Mouse (Mus musculus) brain, embryonic 18.5 days (tissue): Measurements from ENCODE around the gene Hpca.

Source experiments
- DNase-seq: peaks from one replicate; pipeline ENCODE4 v3.0.0-alpha.2; 2012; ENCODE audit warnings: low read depth, low spot score

Hpca gene

GRCm38 (mm10) chr4:129121569-129122086, at the start of gene Hpca:
Hpca (minus strand) TSS chr4:129122036.
- no peak for DNase-seq

GRCm38 (mm10) chr4:129161581-129162255, 39.9 kb upstream of the Hpca start:
- DNase-seq = no peak

GRCm38 (mm10) chr4:129161076-129161475, 39.2 kb upstream of the Hpca start:
- DNase-seq = no peak

- no peak for DNase-seq
Measured at GRCm38 (mm10) chr4:129158549-129158948, 36.7 kb upstream of the Hpca start.

- DNase-seq = no peak
Measured at GRCm38 (mm10) chr4:129157541-129157940, 35.7 kb upstream of the Hpca start.

GRCm38 (mm10) chr4:129151276-129151811, 29.5 kb upstream of the Hpca start:
- DNase-seq = no peak

GRCm38 (mm10) chr4:129149321-129149720, 27.5 kb upstream of the Hpca start:
- DNase-seq = no peak

GRCm38 (mm10) chr4:129147552-129148103, 25.8 kb upstream of the Hpca start:
- no peak for DNase-seq

- no peak for DNase-seq
Measured at GRCm38 (mm10) chr4:129146392-129146791, 24.6 kb upstream of the Hpca start.

GRCm38 (mm10) chr4:129145943-129146342, 24.1 kb upstream of the Hpca start:
- no peak for DNase-seq

- DNase-seq = no peak
Measured at GRCm38 (mm10) chr4:129145411-129145810, 23.6 kb upstream of the Hpca start.

GRCm38 (mm10) chr4:129144401-129145367, 22.8 kb upstream of the Hpca start:
- DNase-seq = peak; percentile 65

- DNase-seq = no peak
Measured at GRCm38 (mm10) chr4:129143509-129143908, 21.7 kb upstream of the Hpca start.

- DNase-seq = no peak
Measured at GRCm38 (mm10) chr4:129142439-129143045, 20.7 kb upstream of the Hpca start.

- DNase-seq = no peak
Measured at GRCm38 (mm10) chr4:129141560-129142438, 20.0 kb upstream of the Hpca start.

GRCm38 (mm10) chr4:129140808-129141207, 19.0 kb upstream of the Hpca start:
- no peak for DNase-seq

GRCm38 (mm10) chr4:129139642-129140041, 17.8 kb upstream of the Hpca start:
- no peak for DNase-seq

GRCm38 (mm10) chr4:129137392-129138321, 15.8 kb upstream of the Hpca start:
- no peak for DNase-seq
